Mouse (Mus musculus): ENCODE results near the gene Prkaa1. TPM values are rescaled to one million over a fixed set of nuclear protein-coding genes. Genes with fewer than 3 reads are reported as not detected.
"Not testable (repeated sequence)": the region's sequence is repeated elsewhere in the genome, so short reads cannot be mapped to it uniquely, and the experiment has no call there.

The Prkaa1 gene
- total RNA-seq, 2 experiments from 2014 or later = 20.7 to 21.8 TPM

DNA sequence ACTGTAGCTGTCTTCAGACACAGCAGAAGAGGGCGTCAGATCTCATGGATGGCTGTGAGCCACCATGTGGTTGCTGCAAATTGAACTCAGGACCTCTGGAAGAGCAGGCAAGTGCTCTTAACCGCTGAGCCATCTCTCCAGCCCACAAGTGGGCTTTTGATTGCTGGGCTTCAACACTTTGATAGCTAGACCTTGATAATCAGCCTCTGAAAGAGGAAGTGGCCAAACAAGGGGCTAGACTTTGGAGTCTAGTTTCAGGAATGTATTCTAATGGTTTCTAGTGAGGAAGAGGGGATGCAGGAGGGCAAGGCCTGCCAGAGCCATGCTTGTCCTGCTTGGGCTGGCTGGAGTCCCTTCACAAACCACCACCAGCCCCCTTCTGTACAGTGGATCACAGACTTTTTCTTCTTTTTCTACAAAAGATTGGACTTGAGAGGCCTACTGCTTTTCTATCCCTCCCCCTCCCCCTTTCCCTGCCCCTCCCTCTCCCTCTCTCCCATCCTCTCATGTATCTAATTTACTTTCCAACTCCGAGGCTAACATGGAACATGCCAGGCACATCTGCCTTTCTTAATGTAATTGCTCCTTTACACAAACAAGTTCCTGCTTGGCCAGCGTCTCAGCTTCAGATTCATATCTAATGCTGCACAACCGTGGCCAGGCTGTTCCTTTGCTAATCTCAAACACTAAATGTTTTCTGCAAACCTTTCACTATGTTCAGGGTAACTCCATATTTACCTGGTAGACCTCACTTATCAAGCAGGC lies 15.3 kb upstream of the Prkaa1 start:
- DNase-seq (ENCODE audit: low spot score in 2 of 2) = no peak

DNA sequence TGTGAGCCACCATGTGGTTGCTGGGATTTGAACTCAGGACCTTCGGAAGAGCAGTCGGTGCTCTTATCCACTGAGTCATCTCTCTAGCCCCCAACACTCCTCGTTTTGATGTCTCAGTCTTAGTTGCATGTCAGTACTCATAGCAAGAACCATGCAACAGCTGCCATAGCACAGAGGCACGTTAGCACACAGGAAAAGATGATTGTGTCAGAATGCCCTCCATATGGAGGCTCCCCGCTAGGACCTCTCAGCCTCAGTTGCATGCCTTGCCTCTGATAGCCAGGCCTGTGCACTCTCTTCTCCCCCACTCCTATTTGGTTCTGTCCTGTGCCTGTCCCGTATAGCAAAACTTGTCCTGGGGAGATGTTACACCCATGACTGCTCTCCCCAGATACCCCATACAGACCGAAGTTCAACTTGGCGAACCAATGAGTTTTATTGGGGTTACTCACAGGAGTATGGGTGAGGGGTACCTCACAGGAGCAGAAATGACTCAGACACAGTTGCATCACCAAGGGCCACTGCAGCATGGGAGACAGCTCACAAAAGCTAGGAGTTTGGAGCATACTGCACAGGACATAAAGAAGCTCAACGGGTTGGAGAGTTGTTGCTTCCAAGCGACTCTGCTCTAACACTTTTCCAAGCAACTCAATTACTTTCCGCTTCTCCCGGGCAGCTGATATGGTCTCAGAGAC lies 14.4 kb upstream of the Prkaa1 start:
- DNase-seq (ENCODE audit: low spot score in 2 of 2) = no peak

DNA sequence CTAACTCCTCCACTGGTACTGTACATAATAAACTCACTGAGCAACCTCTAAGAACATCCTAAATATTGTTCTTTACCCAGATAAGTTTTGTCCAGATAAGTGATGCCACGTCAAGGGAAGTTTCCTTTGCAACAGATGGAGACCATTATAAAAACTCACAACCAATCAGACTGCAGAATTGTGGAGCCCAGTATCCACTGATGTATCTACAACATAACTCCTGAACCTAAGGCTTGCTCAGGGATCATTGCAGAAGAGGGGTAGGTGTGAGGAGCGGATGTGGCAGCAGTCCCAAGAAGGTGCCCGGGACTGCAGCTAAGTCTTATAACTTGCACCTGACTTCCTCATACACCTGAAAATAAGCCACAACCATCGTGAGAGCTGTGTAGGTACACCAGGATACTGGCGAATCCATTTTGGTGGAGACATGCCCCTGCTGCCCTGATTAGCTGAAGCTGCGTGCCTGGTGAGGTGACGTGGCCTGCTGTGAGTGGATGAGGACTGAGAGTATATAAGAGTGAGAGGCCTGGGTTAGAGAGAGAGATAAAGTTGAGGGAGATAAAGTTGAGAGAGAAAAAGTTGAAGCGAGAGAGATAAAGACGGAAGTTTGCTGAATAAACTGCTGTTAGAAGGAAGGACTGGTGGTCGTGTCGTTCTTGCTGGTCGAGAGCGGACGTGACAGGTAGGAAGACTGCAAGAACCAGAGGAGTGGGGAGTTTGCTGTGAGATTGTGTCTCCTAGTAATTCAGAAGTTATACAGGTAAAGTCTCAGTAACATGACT lies 12.6 kb upstream of the Prkaa1 start:
- not testable (repeated sequence) for DNase-seq (ENCODE audit: low spot score in 2 of 2)

- no peak for DNase-seq (ENCODE audit: low spot score in 2 of 2)
Observed at GRCm38 (mm10) chr15:5133301-5133700, 10.4 kb upstream of the Prkaa1 start.

DNA sequence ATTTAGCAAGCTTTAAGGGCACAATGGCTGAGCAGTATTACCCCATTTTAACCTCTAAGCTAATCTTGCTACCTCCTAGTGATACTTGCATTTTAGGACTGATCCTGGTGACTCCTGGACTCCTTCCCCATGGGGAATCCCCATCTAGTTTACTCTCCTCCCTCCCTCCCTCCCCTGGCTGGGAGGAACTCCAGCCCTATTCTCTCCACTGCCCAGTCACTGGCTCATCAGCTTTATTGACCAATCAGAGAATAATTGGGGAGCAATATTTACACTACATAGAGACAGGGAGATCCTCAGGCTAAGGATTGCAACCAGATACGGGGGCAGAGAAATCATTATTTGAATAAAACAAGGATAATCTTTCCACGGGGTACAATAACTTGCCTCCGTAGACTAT lies 9.5 kb upstream of the Prkaa1 start:
- no peak for DNase-seq (ENCODE audit: low spot score in 2 of 2)

GRCm38 (mm10) chr15:5134945-5135483 lies 8.6 kb upstream of the Prkaa1 start:
- DNase-seq (ENCODE audit: low spot score in 2 of 2) = no peak

- DNase-seq (ENCODE audit: low spot score in 2 of 2) = no peak
Observed at GRCm38 (mm10) chr15:5138021-5138856, 5.4 kb upstream of the Prkaa1 start.

DNA sequence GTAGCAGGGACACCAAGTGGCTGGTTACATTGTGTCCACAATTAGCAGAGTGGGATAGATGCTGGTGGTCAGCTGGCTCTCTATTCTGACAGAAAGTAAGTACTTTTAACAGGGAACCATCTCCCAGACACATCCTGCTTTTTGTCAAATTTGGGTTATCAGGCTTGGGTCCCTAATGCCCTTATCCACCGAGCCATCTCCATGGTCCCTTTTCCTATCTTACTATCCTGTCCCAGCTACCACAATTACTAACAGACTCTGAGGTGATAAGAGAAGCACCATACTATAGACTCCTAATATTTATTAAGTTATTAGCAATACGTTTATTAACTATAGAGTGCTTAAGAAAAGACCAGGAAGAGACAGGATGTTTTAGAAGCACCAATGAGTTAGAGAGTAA lies 4.3 kb upstream of the Prkaa1 start:
- no peak for DNase-seq (ENCODE audit: low spot score in 2 of 2)

- no peak for DNase-seq (ENCODE audit: low spot score in 2 of 2)
Observed at GRCm38 (mm10) chr15:5139863-5140262, 3.8 kb upstream of the Prkaa1 start.

GRCm38 (mm10) chr15:5140357-5140756 lies 3.3 kb upstream of the Prkaa1 start:
- DNase-seq (ENCODE audit: low spot score in 2 of 2) = no peak

GRCm38 (mm10) chr15:5142047-5142446 lies 1.6 kb upstream of the Prkaa1 start:
- DNase-seq (ENCODE audit: low spot score in 2 of 2) = no peak

GRCm38 (mm10) chr15:5142714-5143113 lies 947 bp upstream of the Prkaa1 start:
- DNase-seq (ENCODE audit: low spot score in 2 of 2) = no peak

DNA sequence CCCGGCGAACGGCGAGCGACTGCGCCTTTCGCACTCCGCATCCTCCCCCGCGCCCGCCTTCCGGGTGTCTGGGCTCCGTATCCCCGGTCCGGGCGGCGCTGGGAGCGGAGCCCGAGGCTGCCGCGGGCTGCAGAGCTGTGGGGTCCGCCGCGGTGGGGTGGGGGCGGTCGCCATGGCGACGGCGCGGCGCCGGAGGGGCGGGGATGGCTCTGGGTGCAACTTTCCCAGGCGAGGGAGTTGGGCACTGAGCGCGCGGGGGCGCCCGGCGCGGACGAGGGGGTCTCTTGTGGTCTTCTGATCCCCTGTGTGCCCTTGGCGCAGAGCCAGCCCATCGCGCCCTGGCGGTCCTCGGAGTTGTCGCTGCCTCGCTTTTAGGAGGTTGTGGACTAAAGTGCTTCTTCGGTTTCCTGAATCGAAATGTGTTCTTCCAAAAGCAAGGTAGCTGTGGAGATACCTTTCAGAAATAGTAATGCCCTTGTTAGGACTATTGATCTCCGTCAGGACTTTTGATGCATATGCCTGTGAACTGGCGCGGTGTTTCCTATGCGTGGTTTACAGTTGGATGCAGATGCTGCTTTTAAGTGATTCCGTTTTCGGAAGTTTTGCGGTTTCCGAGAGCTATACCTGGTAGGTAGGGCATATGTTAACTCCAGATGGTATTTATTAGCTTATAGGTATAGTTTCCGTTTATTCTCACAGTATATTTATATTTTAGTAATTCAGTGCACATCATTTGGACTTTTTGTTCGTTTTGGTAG lies 539 bp downstream of the Prkaa1 start:
- peak; percentile 47 to 71 for DNase-seq (ENCODE audit: low spot score in 2 of 2)

GRCm38 (mm10) chr15:5145196-5145945 lies 1.7 kb downstream of the Prkaa1 start:
- no peak for DNase-seq (ENCODE audit: low spot score in 2 of 2)

GRCm38 (mm10) chr15:5149187-5149586 lies 5.5 kb downstream of the Prkaa1 start:
- no peak for DNase-seq (ENCODE audit: low spot score in 2 of 2)

GRCm38 (mm10) chr15:5152171-5152570 lies 8.5 kb downstream of the Prkaa1 start:
- DNase-seq (ENCODE audit: low spot score in 2 of 2) = no peak

DNA sequence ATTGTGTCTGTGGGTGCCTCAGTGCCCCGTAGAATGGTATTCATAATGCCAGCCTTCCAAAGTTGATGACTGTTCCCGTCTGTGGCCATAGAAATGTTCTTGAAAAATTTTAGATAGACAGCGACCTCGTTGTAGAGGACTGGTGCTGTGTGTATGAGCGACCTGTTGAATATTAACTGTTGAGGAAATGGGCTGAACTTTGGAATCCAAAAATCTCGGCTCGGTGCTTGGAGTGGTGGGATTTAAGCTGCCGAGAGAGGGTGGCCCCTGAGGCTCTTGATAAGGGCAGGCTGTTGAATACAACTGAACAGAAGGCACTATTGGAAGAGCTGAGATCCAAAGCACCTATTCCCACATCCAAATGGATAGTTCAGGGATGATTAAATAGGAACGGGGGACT lies 11.0 kb downstream of the Prkaa1 start:
- DNase-seq (ENCODE audit: low spot score in 2 of 2) = no peak

- no peak for DNase-seq (ENCODE audit: low spot score in 2 of 2)
Observed at GRCm38 (mm10) chr15:5155093-5155492, 11.4 kb downstream of the Prkaa1 start.

DNA sequence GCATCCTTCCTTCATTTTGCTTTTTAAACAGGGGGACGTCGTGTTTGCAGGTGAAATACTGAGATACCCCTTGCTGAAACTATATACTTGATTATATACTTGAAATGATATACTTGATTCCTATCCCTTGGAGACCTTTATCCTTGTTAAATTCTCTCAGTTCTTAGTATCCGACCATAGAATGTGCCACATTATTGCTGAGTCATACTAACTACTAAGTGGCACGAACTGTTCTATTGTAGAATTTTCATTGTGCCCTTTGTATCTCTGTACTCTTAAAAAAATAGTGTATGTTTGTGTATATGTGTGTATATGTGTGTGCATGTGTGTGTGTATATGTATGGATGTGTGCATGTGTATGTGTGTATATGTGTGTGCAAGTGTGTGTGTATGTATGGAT lies 12.7 kb downstream of the Prkaa1 start:
- DNase-seq (ENCODE audit: low spot score in 2 of 2) = no peak
